Mouse (Mus musculus) small intestine, adult 2 months (tissue): Measurements from ENCODE around the gene Gm6370. TPM values are rescaled to one million over a fixed set of nuclear protein-coding genes. Genes with fewer than 3 reads are reported as not detected.

ENCODE experiments used
- polyA plus RNA-seq: library from polyadenylated mRNA; depleted of rRNA; stranded (reverse); fragments of >200 nt; gene quantifications from 2 replicates; pipeline ENCODE4 v1.2.3, GENCODE M21; 2012; rRNA removed

Gene Gm6370
- polyA plus RNA-seq, 1 experiment: not detected

Other genes with a start within 250 kb of the Gm6370 start
- gene Wasf3, start 106.4 kb upstream of the Gm6370 start, polyA plus RNA-seq: 0.86 and 1.1 TPM in 2 replicates
- gene Gm6408, start 9.4 kb upstream of the Gm6370 start, polyA plus RNA-seq: not detected in 2 replicates
- gene 4930449I24Rik, start 11.0 kb downstream of the Gm6370 start, polyA plus RNA-seq: not detected in 2 replicates
- not detected in 2 replicates for gene Gm3402, start 22.8 kb downstream of the Gm6370 start, polyA plus RNA-seq
- not detected in 2 replicates for gene Gm3404, start 34.4 kb downstream of the Gm6370 start, polyA plus RNA-seq
- gene Gm3409, start 46.3 kb downstream of the Gm6370 start, polyA plus RNA-seq: not detected in 2 replicates
- gene Gm3415, start 64.8 kb downstream of the Gm6370 start, polyA plus RNA-seq: not detected in 2 replicates
- gene Gpr12, start 93.9 kb downstream of the Gm6370 start, polyA plus RNA-seq: not detected in 2 replicates